Mouse (Mus musculus): ENCODE data around the gene Cyp2b10. TPM values are rescaled to one million over a fixed set of nuclear protein-coding genes. Genes with fewer than 3 reads are reported as not detected.

Cyp2b10 gene
- not detected for polyA plus RNA-seq (2012; fragmentation: generic; extraction: Trizol)

GRCm38 (mm10) chr7:25897411-25897810 lies at the start of gene Cyp2b10:
Gene Cyp2b10, plus strand, starts transcription at chr7:25897620.

Other genes with a start within 250 kb of the Cyp2b10 start
- 10 to 100 TPM; 30.2 to 65.1 TPM for gene Bckdha, start 238.6 kb upstream of the Cyp2b10 start, polyA plus RNA-seq (2012; fragmentation: generic; extraction: Trizol)
- 100 to 1,000 TPM in 1 of 2 experiments, 10 to 100 TPM in 1; 39.9 to 113 TPM for gene Exosc5, start 238.5 kb upstream of the Cyp2b10 start, polyA plus RNA-seq (2012; fragmentation: generic; extraction: Trizol)
- gene Tmem91, start 222.5 kb upstream of the Cyp2b10 start, polyA plus RNA-seq (2012; fragmentation: generic; extraction: Trizol): under 1 TPM; 0.27 to 0.67 TPM
- gene B9d2, start 216.8 kb upstream of the Cyp2b10 start, polyA plus RNA-seq (2012; fragmentation: generic; extraction: Trizol): 10 to 100 TPM; 34.6 to 49.2 TPM
- gene Tgfb1, start 210.6 kb upstream of the Cyp2b10 start, polyA plus RNA-seq (2012; fragmentation: generic; extraction: Trizol): 10 to 100 TPM; 24.1 to 38.0 TPM
- 10 to 100 TPM; 15.8 to 31.3 TPM for gene Ccdc97, start 178.5 kb upstream of the Cyp2b10 start, polyA plus RNA-seq (2012; fragmentation: generic; extraction: Trizol)
- gene Hnrnpul1, start 142.9 kb upstream of the Cyp2b10 start, polyA plus RNA-seq (2012; fragmentation: generic; extraction: Trizol): 10 to 100 TPM; 17.9 to 86.2 TPM
- 100 to 1,000 TPM in 1 of 2 experiments, 10 to 100 TPM in 1; 96.8 to 112 TPM for gene Axl, start 108.9 kb upstream of the Cyp2b10 start, polyA plus RNA-seq (2012; fragmentation: generic; extraction: Trizol)
- gene Cyp2s1, start 80.7 kb upstream of the Cyp2b10 start, polyA plus RNA-seq (2012; fragmentation: generic; extraction: Trizol): under 1 TPM; 0.04 to 0.40 TPM
- gene Cyp2b13, start 163.9 kb downstream of the Cyp2b10 start, polyA plus RNA-seq (2012; fragmentation: generic; extraction: Trizol): under 1 TPM; 0.02 to 0.09 TPM

Measured in C3H10T1/2 (cell line).